Mouse (Mus musculus) embryonic facial prominence, embryonic 10.5 days (tissue): ENCODE data around the gene Lrfn2. TPM values are rescaled to one million over a fixed set of nuclear protein-coding genes. Genes with fewer than 3 reads are reported as not detected.
A peak's percentile ranks its signal among the peaks of the same experiment; 100 is the strongest.

Experiments used
- DNase-seq: peaks from one replicate; pipeline ENCODE4 v3.0.0-alpha.2; 2017; ENCODE audit warnings: low spot score
- H3K27ac ChIP-seq: fragments of 300-500 bp; sonication (generic); replicated peaks from 2 replicates; pipeline ENCODE4 v1.5.1; 2016; ENCODE audit warnings: mild to moderate bottlenecking
- H3K27me3 ChIP-seq: fragments of 300-500 bp; sonication (generic); replicated peaks from 2 replicates; pipeline ENCODE4 v1.6.1; 2016; ENCODE audit warnings: low read depth, mild to moderate bottlenecking; ENCODE audit not compliant: poor library complexity, severe bottlenecking
- H3K36me3 ChIP-seq: fragments of 300-500 bp; sonication (generic); replicated peaks from 2 replicates; pipeline ENCODE4 v1.6.1; 2016; ENCODE audit warnings: mild to moderate bottlenecking, moderate library complexity
- H3K4me1 ChIP-seq: fragments of 300-500 bp; sonication (generic); 2 replicates; pipeline ENCODE4 v1.6.1; 2016
- H3K4me3 ChIP-seq: fragments of 300-500 bp; sonication (generic); 2 replicates; pipeline ENCODE4 v1.5.1; 2016; ENCODE audit warnings: mild to moderate bottlenecking, moderate library complexity
- H3K9me3 ChIP-seq: fragments of 300-500 bp; sonication (generic); 2 replicates; pipeline ENCODE4 v1.6.1; 2016; ENCODE audit warnings: mild to moderate bottlenecking
- WGBS: fragments of 180-500 bp; shearing (Covaris S2); methylation state at CpG from one replicate; pipeline ENCODE4 v1.1.7; 2016; 5-methylcytosine and 5-hydroxymethylcytosine counted together
- polyA plus RNA-seq: library from polyadenylated mRNA; unstranded; fragments of >200 nt; fragmentation: Nextera tagmentation; extraction: Ambion mirVana; gene quantifications from 2 replicates; pipeline ENCODE4 v1.2.1, GENCODE M21; 2016

The Lrfn2 gene
- polyA plus RNA-seq, 1 experiment from 2014 or later: 0.19 TPM

- peaks cover 27% of the 10 kb centered on the region for H3K4me1 ChIP-seq
- H3K4me3 ChIP-seq: 0 out of 2 replicates have a peak overlapping the region, but pooled peaks have one; percentile 8
- H3K27ac ChIP-seq: 0 out of 2 replicates have a peak overlapping the region, but pooled peaks have one; percentile 40
- H3K9me3 ChIP-seq: no peaks in the 10 kb centered on the region
- DNase-seq: peak; percentile 68
- 0 out of 2 replicates have a peak, but pooled peaks cover 7% of the 10 kb centered on the region for H3K27me3 ChIP-seq
- WGBS: 35% methylated on average over 11 of the region's 11 CpGs
- no peaks in the 10 kb centered on the region for H3K36me3 ChIP-seq
These were observed 97.5 kb downstream of the Lrfn2 start for GRCm38 (mm10) chr17:49029556-49030268.

GRCm38 (mm10) chr17:49030269-49030615, 98.1 kb downstream of the Lrfn2 start:
- no peak for DNase-seq
- Histone ChIP-seq H3K27me3 (0 out of 2 replicates have a peak, but pooled peaks cover 7% of the 10 kb centered on the region), H3K27ac (no peak overlapping the region), H3K4me3 (no peak overlapping the region), H3K9me3 (no peaks in the 10 kb centered on the region), H3K4me1 (peaks cover 29% of the 10 kb centered on the region), H3K36me3 (no peaks in the 10 kb centered on the region)
- 85% methylated on average over 7 of the region's 7 CpGs for WGBS

GRCm38 (mm10) chr17:49030841-49031240, 98.7 kb downstream of the Lrfn2 start:
- whole genome bisulfite sequencing: 88% methylated on average over 5 of the region's 5 CpGs

GRCm38 (mm10) chr17:49031790-49032189, 99.6 kb downstream of the Lrfn2 start:
- H3K27me3 ChIP-seq: 0 out of 2 replicates have a peak, but pooled peaks cover 7% of the 10 kb centered on the region
- H3K27ac ChIP-seq: no peak overlapping the region
- WGBS: 87% methylated on average over 8 of the region's 8 CpGs
- H3K9me3 ChIP-seq: no peaks in the 10 kb centered on the region
- H3K36me3 ChIP-seq: no peaks in the 10 kb centered on the region
- H3K4me1 ChIP-seq: peaks cover 29% of the 10 kb centered on the region
- no peak overlapping the region for H3K4me3 ChIP-seq
- DNase-seq: no peak

More at GRCm38 (mm10) chr17:49030841-49031240, 98.7 kb downstream of the Lrfn2 start:
- no peaks in the 10 kb centered on the region for H3K9me3 ChIP-seq
- H3K4me1 ChIP-seq: peaks cover 29% of the 10 kb centered on the region
- no peak overlapping the region for H3K27ac ChIP-seq
- no peak overlapping the region for H3K4me3 ChIP-seq
- DNase-seq: no peak
- 0 out of 2 replicates have a peak, but pooled peaks cover 7% of the 10 kb centered on the region for H3K27me3 ChIP-seq
- no peaks in the 10 kb centered on the region for H3K36me3 ChIP-seq

- H3K27me3 ChIP-seq: 0 out of 2 replicates have a peak, but pooled peaks cover 2% of the 10 kb centered on the region
- H3K9me3 ChIP-seq: no peaks in the 10 kb centered on the region
- H3K27ac ChIP-seq: no peak overlapping the region
- H3K36me3 ChIP-seq: no peaks in the 10 kb centered on the region
- no peak for DNase-seq
- H3K4me3 ChIP-seq: no peak overlapping the region
- H3K4me1 ChIP-seq: peaks cover 29% of the 10 kb centered on the region
These were observed 101.1 kb downstream of the Lrfn2 start for GRCm38 (mm10) chr17:49033276-49033675.

GRCm38 (mm10) chr17:49033686-49034250, 101.6 kb downstream of the Lrfn2 start:
- H3K4me1 ChIP-seq: peaks cover 29% of the 10 kb centered on the region
- no peaks in the 10 kb centered on the region for H3K36me3 ChIP-seq
- H3K9me3 ChIP-seq: no peaks in the 10 kb centered on the region
- DNase-seq: no peak
- WGBS: 24% methylated on average over 5 of the region's 5 CpGs
- H3K27ac ChIP-seq: no peak overlapping the region
- no peak overlapping the region for H3K4me3 ChIP-seq
- H3K27me3 ChIP-seq: no peaks in the 10 kb centered on the region

GRCm38 (mm10) chr17:49035052-49035451, 102.9 kb downstream of the Lrfn2 start:
- H3K36me3 ChIP-seq: no peaks in the 10 kb centered on the region
- 55% methylated on average over 6 of the region's 6 CpGs for WGBS
- DNase-seq: no peak

GRCm38 (mm10) chr17:49037163-49037950, 105.2 kb downstream of the Lrfn2 start:
- Histone ChIP-seq H3K4me3 (no peak overlapping the region), H3K9me3 (no peaks in the 10 kb centered on the region), H3K36me3 (no peaks in the 10 kb centered on the region), H3K27ac (no peak overlapping the region), H3K27me3 (no peaks in the 10 kb centered on the region), H3K4me1 (peaks cover 14% of the 10 kb centered on the region)
- DNase-seq: no peak
- WGBS: 74% methylated on average over 8 of the region's 8 CpGs

More at GRCm38 (mm10) chr17:49035052-49035451, 102.9 kb downstream of the Lrfn2 start:
- Histone ChIP-seq H3K4me3 (no peak overlapping the region), H3K27me3 (no peaks in the 10 kb centered on the region), H3K27ac (no peak overlapping the region), H3K4me1 (peaks cover 21% of the 10 kb centered on the region), H3K9me3 (no peaks in the 10 kb centered on the region)

- no peaks in the 10 kb centered on the region for H3K36me3 ChIP-seq
- peaks cover 20% of the 10 kb centered on the region for H3K4me1 ChIP-seq
- H3K27me3 ChIP-seq: no peaks in the 10 kb centered on the region
- no peaks in the 10 kb centered on the region for H3K9me3 ChIP-seq
- 18% methylated on average over 11 of the region's 11 CpGs for WGBS
- H3K4me3 ChIP-seq: no peak overlapping the region
- 0 out of 2 replicates have a peak overlapping the region, but pooled peaks have one; percentile 16 for H3K27ac ChIP-seq
- DNase-seq: peak; percentile 59
These were observed 111.8 kb downstream of the Lrfn2 start for GRCm38 (mm10) chr17:49043806-49044640.

- DNase-seq: no peak
- no peak overlapping the region for H3K27ac ChIP-seq
- WGBS: 68% methylated on average over 4 of the region's 4 CpGs
- no peak overlapping the region for H3K4me3 ChIP-seq
- no peaks in the 10 kb centered on the region for H3K36me3 ChIP-seq
- H3K9me3 ChIP-seq: no peaks in the 10 kb centered on the region
- peaks cover 17% of the 10 kb centered on the region for H3K4me1 ChIP-seq
- H3K27me3 ChIP-seq: no peaks in the 10 kb centered on the region
These were observed 115.7 kb downstream of the Lrfn2 start for GRCm38 (mm10) chr17:49047921-49048320.

GRCm38 (mm10) chr17:49051231-49051630, 119.1 kb downstream of the Lrfn2 start:
- H3K27ac ChIP-seq: no peak overlapping the region
- no peak for DNase-seq
- H3K4me1 ChIP-seq: no peaks in the 10 kb centered on the region
- no peaks in the 10 kb centered on the region for H3K27me3 ChIP-seq
- H3K9me3 ChIP-seq: no peaks in the 10 kb centered on the region
- no peaks in the 10 kb centered on the region for H3K36me3 ChIP-seq
- no peak overlapping the region for H3K4me3 ChIP-seq
- 86% methylated on average over 11 of the region's 11 CpGs for WGBS

GRCm38 (mm10) chr17:49061141-49061540, 129.0 kb downstream of the Lrfn2 start:
- DNase-seq: no peak
- H3K36me3 ChIP-seq: no peaks in the 10 kb centered on the region
- H3K27ac ChIP-seq: no peak overlapping the region

More at GRCm38 (mm10) chr17:49061141-49061540, 129.0 kb downstream of the Lrfn2 start:
- 93% methylated on average over 8 of the region's 8 CpGs for WGBS
- peaks cover 18% of the 10 kb centered on the region for H3K4me1 ChIP-seq
- no peaks in the 10 kb centered on the region for H3K9me3 ChIP-seq
- H3K4me3 ChIP-seq: no peak overlapping the region
- H3K27me3 ChIP-seq: no peaks in the 10 kb centered on the region
